8 mouse cellular contexts compared by ENCODE assay signal in the genomic region with DNA sequence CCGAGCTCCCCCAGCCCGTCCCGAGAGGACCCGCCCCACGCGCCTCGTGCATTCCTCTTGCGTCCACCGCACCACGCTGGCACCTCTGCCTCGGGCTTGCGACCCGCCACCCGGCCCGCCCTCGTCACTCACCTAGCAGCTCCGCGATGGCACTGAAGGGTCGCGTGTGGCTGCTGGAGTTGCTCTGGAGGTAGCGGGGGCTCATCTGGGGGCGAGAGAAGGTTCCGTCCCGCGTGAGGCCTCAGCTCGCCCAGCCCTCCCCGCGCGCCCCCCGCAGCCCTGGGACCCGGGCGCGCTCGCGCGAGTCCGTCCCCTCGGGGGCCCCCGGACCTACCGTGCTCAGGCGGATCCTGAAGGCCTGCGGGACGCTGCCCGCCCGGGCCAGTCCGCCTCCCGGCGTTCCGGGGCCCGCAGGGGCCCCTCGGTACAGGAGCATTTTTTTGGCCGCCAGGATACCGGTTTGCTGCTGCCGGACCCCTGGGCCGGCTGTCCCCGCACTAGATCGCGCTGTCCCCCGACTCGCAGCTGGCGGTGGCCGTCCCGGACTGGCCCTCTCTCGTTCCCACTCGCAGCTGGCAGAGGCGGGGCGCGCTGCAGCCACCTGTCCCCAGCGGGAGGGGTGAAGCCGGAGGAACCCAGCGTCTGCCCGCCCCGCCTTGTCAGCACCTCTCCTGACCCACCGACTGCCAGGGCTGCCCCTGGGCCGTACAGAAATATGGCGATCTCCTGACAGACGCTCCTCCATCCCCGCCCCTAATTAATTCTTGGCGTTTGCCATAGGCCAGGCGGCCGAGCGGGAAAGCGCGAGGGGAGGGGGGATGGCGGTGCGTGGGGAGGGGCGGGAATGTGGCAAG. TPM values are rescaled to one million over a fixed set of nuclear protein-coding genes. Genes with fewer than 3 reads are reported as not detected.
A peak's percentile ranks its signal among the peaks of the same experiment; 100 is the strongest.
DNase-seq lines count a peak whose midpoint lies in the region; ATAC-seq and TF ChIP-seq lines count a peak whose summit lies in the region.

A gene (minus strand): TSS at position 740 of the 854 bp plus-strand sequence.

- H3K9ac ChIP-seq in forebrain, embryonic 12.5 days: peak within 1 kb of the TSS; percentile 54
- H3K9ac ChIP-seq in liver, embryonic 16.5 days (ENCODE audit: low read depth, low read length): peak within 1 kb of the TSS; percentile 57

- 26% methylated on average over 63 of the region's 87 CpGs for WGBS in forebrain, embryonic 12.5 days
- WGBS in liver, embryonic 16.5 days (ENCODE audit: insufficient replicate concordance): 28% methylated on average over 79 of the region's 87 CpGs
- WGBS in olfactory bulb, adult 2 months: 25% methylated on average over 70 of the region's 87 CpGs

- no peak for TF ChIP-seq CTCF in G1E (IDR thresholded peaks at IDR 0.05; ENCODE audit: low read depth, low read length)
- TF ChIP-seq CTCF in olfactory bulb, adult 2 months (IDR thresholded peaks at IDR 0.05; ENCODE audit: insufficient read depth, low read depth, low read length): no peak

- peak; percentile 81; the same call in 1 of the 2 replicates for ATAC-seq in G1E (ENCODE audit: extremely low read depth, insufficient number of reproducible peaks, low FRiP score, poor library complexity, severe bottlenecking)
- ATAC-seq in forebrain, embryonic 12.5 days (ENCODE audit: low FRiP score): peak; percentile 95
- peak; percentile 82 for ATAC-seq in liver, embryonic 16.5 days (ENCODE audit: low read depth)
- no peak for ATAC-seq in activated CD4-positive, CD25-positive, alpha-beta regulatory T cell, adult 4 months

- H3K27me3 ChIP-seq in G1E (ENCODE audit: insufficient read depth, low read length): no peaks in the 10 kb centered on the region
- H3K27me3 ChIP-seq in forebrain, embryonic 12.5 days: peaks cover 38% of the 10 kb centered on the region
- H3K27me3 ChIP-seq in liver, embryonic 16.5 days (ENCODE audit: control insufficient read depth, insufficient read depth, low read depth, low read length): no peaks in the 10 kb centered on the region

- H3K4me2 ChIP-seq in forebrain, embryonic 12.5 days: peak within 1 kb of the TSS; percentile 71
- H3K4me2 ChIP-seq in liver, embryonic 16.5 days (ENCODE audit: low read depth, low read length): peak within 1 kb of the TSS; percentile 61

- intact Hi-C loops in heart, postnatal 10 days (cut with DNase I): loop anchor here (10.0 kb wide), 1 partner anchor 384 kb away; no protein-coding TSS in a partner anchor

- peak within 1 kb of the TSS; percentile 77 for H3K4me3 ChIP-seq in G1E (ENCODE audit: low read depth, low read length)
- peak within 1 kb of the TSS; percentile 58 for H3K4me3 ChIP-seq in brown adipose tissue, adult 24 weeks (ENCODE audit: insufficient read depth, low read depth, low read length)
- peak within 1 kb of the TSS; percentile 58 for H3K4me3 ChIP-seq in forebrain, embryonic 12.5 days (replicated peaks)
- H3K4me3 ChIP-seq in liver, embryonic 16.5 days (ENCODE audit: low read depth, low read length): peak within 1 kb of the TSS; percentile 58
- peak within 1 kb of the TSS; percentile 95 for H3K4me3 ChIP-seq in olfactory bulb, adult 2 months (ENCODE audit: insufficient read depth, low read depth, low read length)

- H3K9me3 ChIP-seq in G1E (replicated peaks): no peaks in the 10 kb centered on the region
- no peaks in the 10 kb centered on the region for H3K9me3 ChIP-seq in forebrain, embryonic 12.5 days
- H3K9me3 ChIP-seq in liver, embryonic 16.5 days (replicated peaks; ENCODE audit: control insufficient read depth, low read length): no peaks in the 10 kb centered on the region

- H3K4me1 ChIP-seq in G1E (ENCODE audit: insufficient read depth, low read depth, low read length): peaks cover 20% of the 10 kb centered on the region
- H3K4me1 ChIP-seq in brown adipose tissue, adult 24 weeks (ENCODE audit: control insufficient read depth, insufficient read depth, insufficient read length, low read length): no peaks in the 10 kb centered on the region
- H3K4me1 ChIP-seq in forebrain, embryonic 12.5 days: no peaks in the 10 kb centered on the region
- no peaks in the 10 kb centered on the region for H3K4me1 ChIP-seq in liver, embryonic 16.5 days (ENCODE audit: control insufficient read depth, low read depth, low read length)
- no peaks in the 10 kb centered on the region for H3K4me1 ChIP-seq in olfactory bulb, adult 2 months (ENCODE audit: control insufficient read depth, insufficient read depth, low read length)

- TF ChIP-seq POLR2A in olfactory bulb, adult 2 months (IDR thresholded peaks at IDR 0.05; ENCODE audit: insufficient read depth, low read depth, low read length): no peak

- H3K27ac ChIP-seq in brown adipose tissue, adult 24 weeks (replicated peaks; ENCODE audit: low read depth, low read length): no peak within 1 kb of the TSS
- no peak within 1 kb of the TSS for H3K27ac ChIP-seq in forebrain, embryonic 12.5 days
- peak within 1 kb of the TSS; percentile 41 for H3K27ac ChIP-seq in liver, embryonic 16.5 days (ENCODE audit: low read length)
- H3K27ac ChIP-seq in olfactory bulb, adult 2 months (ENCODE audit: insufficient read depth, low read depth, low read length): peak within 1 kb of the TSS; percentile 57; the same call in 1 of the 2 replicates

- DNase-seq in G1E (ENCODE audit: low spot score): peak; percentile 31
- DNase-seq in heart, postnatal 10 days: peak; percentile 63 to 66
- peak; percentile 62 to 75 for DNase-seq in kidney, postnatal 4 days

- peaks cover 6% of the 10 kb centered on the region for H3K36me3 ChIP-seq in G1E (replicated peaks)
- H3K36me3 ChIP-seq in forebrain, embryonic 12.5 days (replicated peaks): no peaks in the 10 kb centered on the region
- H3K36me3 ChIP-seq in liver, embryonic 16.5 days (ENCODE audit: control insufficient read depth, insufficient read depth): no peaks in the 10 kb centered on the region

RNA-seq across cellular contexts. Expression of the gene that starts here (rescaled TPM):
- total RNA-seq in G1E (2014; fragmentation: Nextera tagmentation) (15.1 and 15.6 TPM in 2 replicates), G1E (2017) (4.3 and 6.7 TPM in 2 replicates)
- polyA plus RNA-seq in G1E (2012): 22.8 and 26.4 TPM in 2 replicates
- polyA plus RNA-seq in brown adipose tissue, adult 24 weeks (2012; ENCODE audit: insufficient read depth, insufficient read length, missing spikeins): 7.7 and 9.7 TPM in 2 replicates
- 5.9 and 6.1 TPM in 2 replicates for polyA plus RNA-seq in forebrain, embryonic 12.5 days (2016; fragmentation: Nextera tagmentation; extraction: Ambion mirVana)
- total RNA-seq in heart, postnatal 10 days (2021): 1 to 10 TPM; 6.1 to 7.8 TPM
- polyA plus RNA-seq in liver, embryonic 16.5 days (2015; fragmentation: Nextera tagmentation; extraction: Ambion mirVana): 54.8 and 64.1 TPM in 2 replicates
- polyA plus RNA-seq in olfactory bulb, adult 2 months (2012; ENCODE audit: insufficient read depth, insufficient read length, low replicate concordance, missing spikeins): not detected in 2 replicates
- under 1 TPM in 1 of 2 experiments, not detected in 1; 0.20 TPM for polyA plus RNA-seq in activated CD4-positive, CD25-positive, alpha-beta regulatory T cell, adult 4 months (2017; shearing (Covaris generic))

Comparison
In these comparisons a context has a peak if more than half of its experiments do, and no peak if none do; other contexts are left out.
1. H3K27ac ChIP-seq: peak in liver, embryonic 16.5 days (single experiment) and olfactory bulb, adult 2 months (single experiment); none in brown adipose tissue, adult 24 weeks (single experiment) and forebrain, embryonic 12.5 days (single experiment).
2. Peak in every context shown above with its lines, with median percentiles within 50 percentile points of each other: DNase-seq and H3K4me3 ChIP-seq.